10 mouse cellular contexts compared by ENCODE assay signal in the genomic region with DNA sequence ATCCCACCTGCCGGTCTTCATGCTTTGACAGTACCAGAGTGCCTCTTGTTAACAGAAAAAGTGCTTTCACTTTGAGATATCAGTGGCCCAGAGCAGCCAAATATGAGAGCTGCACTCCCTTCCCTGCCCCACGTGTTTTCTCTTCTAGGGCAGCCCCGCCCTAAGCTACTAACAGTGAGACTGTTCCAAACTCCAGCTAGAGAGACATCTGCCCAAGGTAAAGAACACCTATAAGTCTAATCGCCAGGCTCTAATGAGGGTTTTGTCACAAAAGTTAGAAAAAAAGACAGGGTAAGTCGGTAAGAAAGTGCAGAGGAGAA. TPM values are rescaled to one million over a fixed set of nuclear protein-coding genes. Genes with fewer than 3 reads are reported as not detected.
A peak's percentile ranks its signal among the peaks of the same experiment; 100 is the strongest.
DNase-seq lines count a peak whose midpoint lies in the region; ATAC-seq lines count a peak whose summit lies in the region.
"Had no signal": no experiment of that assay in that cellular context is flagged by ENCODE, and none has a peak within 500 bp of the region (broad histone marks: within the 10 kb centered on the region; RNA-seq: fewer than 3 reads in every experiment).

No protein-coding gene starts in this region.

- H3K4me1 ChIP-seq in lung, embryonic 16.5 days (replicated peaks; ENCODE audit: control insufficient read depth, insufficient read depth, low read length) = peaks cover 3% of the 10 kb centered on the region; the same call in 1 of the 2 replicates
- H3K4me1 ChIP-seq in forebrain, embryonic 14.5 days (ENCODE audit: control insufficient read depth, insufficient read depth, low read length) = peaks cover 3% of the 10 kb centered on the region; the same call in 1 of the 2 replicates
- H3K4me1 ChIP-seq in limb, embryonic 13.5 days = peaks cover 10% of the 10 kb centered on the region
- H3K4me1 ChIP-seq in neural tube, embryonic 15.5 days = peaks cover 7% of the 10 kb centered on the region

- intact Hi-C loops in left cerebral cortex, postnatal 14 days (cut with DNase I) = no loop called here

- ATAC-seq in lung, embryonic 16.5 days (ENCODE audit: low read depth) = peak; percentile 45
- no peak for ATAC-seq in forebrain, embryonic 14.5 days
- ATAC-seq in limb, embryonic 13.5 days (ENCODE audit: low FRiP score, low read depth) = no peak
- ATAC-seq in neural tube, embryonic 15.5 days (ENCODE audit: low FRiP score) = no peak

- WGBS in lung, embryonic 16.5 days = 37% methylated on average over 5 of the region's 5 CpGs
- WGBS in forebrain, embryonic 14.5 days = 54% methylated on average over 5 of the region's 5 CpGs
- 43% methylated on average over 5 of the region's 5 CpGs for WGBS in limb, embryonic 13.5 days
- WGBS in neural tube, embryonic 15.5 days = 56% methylated on average over 5 of the region's 5 CpGs

- H3K4me2 ChIP-seq in lung, embryonic 16.5 days (ENCODE audit: low read depth, low read length) = peak overlapping the region; percentile 47
- peak overlapping the region; percentile 50 for H3K4me2 ChIP-seq in forebrain, embryonic 14.5 days (ENCODE audit: low read length)
- H3K4me2 ChIP-seq in limb, embryonic 13.5 days (replicated peaks) = peak overlapping the region; percentile 77
- peak overlapping the region; percentile 57 for H3K4me2 ChIP-seq in neural tube, embryonic 15.5 days

- H3K4me3 ChIP-seq in lung, embryonic 16.5 days (ENCODE audit: low read length) = peak overlapping the region; percentile 44
- no peak overlapping the region for H3K4me3 ChIP-seq in forebrain, embryonic 14.5 days (ENCODE audit: low read depth, low read length)
- H3K4me3 ChIP-seq in limb, embryonic 13.5 days = peak overlapping the region; percentile 43; the same call in 1 of the 2 replicates
- no peak overlapping the region for H3K4me3 ChIP-seq in neural tube, embryonic 15.5 days (replicated peaks)

- no peaks in the 10 kb centered on the region for H3K27me3 ChIP-seq in lung, embryonic 16.5 days (ENCODE audit: control insufficient read depth, insufficient read depth, low read depth, low read length)
- no peaks in the 10 kb centered on the region for H3K27me3 ChIP-seq in forebrain, embryonic 14.5 days (replicated peaks; ENCODE audit: control insufficient read depth, insufficient read depth, low read length)
- H3K27me3 ChIP-seq in limb, embryonic 13.5 days = no peaks in the 10 kb centered on the region
- no peaks in the 10 kb centered on the region for H3K27me3 ChIP-seq in neural tube, embryonic 15.5 days (replicated peaks)

- DNase-seq in lung, postnatal 14 days = no peak
- DNase-seq in forebrain, embryonic 14.5 days (ENCODE audit: low spot score) = no peak
- DNase-seq in left cerebral cortex, postnatal 14 days (ENCODE audit: low spot score in 2 of 2) = no peak
- DNase-seq in gastrocnemius, adult 18-20 months (ENCODE audit: low spot score) = no peak
- DNase-seq in ovary, postnatal 14 days (ENCODE audit: low spot score) = no peak
- DNase-seq: embryo, embryonic 11 days had no signal

- peak overlapping the region; percentile 56 for H3K9ac ChIP-seq in lung, embryonic 16.5 days (ENCODE audit: low read length)
- H3K9ac ChIP-seq in forebrain, embryonic 14.5 days (ENCODE audit: low read length) = no peak overlapping the region
- peak overlapping the region; percentile 66; the same call in 1 of the 2 replicates for H3K9ac ChIP-seq in limb, embryonic 13.5 days
- H3K9ac ChIP-seq in neural tube, embryonic 15.5 days (replicated peaks) = no peak overlapping the region

- no peak overlapping the region for H3K27ac ChIP-seq in lung, embryonic 16.5 days (ENCODE audit: low read length)
- no peak overlapping the region for H3K27ac ChIP-seq in forebrain, embryonic 14.5 days (ENCODE audit: low read depth, low read length)
- no peak overlapping the region for H3K27ac ChIP-seq in limb, embryonic 13.5 days
- no peak overlapping the region for H3K27ac ChIP-seq in neural tube, embryonic 15.5 days (replicated peaks)

- no peaks in the 10 kb centered on the region for H3K36me3 ChIP-seq in lung, embryonic 16.5 days (ENCODE audit: control insufficient read depth, insufficient read depth, low read length)
- no peaks in the 10 kb centered on the region for H3K36me3 ChIP-seq in forebrain, embryonic 14.5 days (ENCODE audit: control insufficient read depth, insufficient read depth, low read length)
- no peaks in the 10 kb centered on the region for H3K36me3 ChIP-seq in limb, embryonic 13.5 days
- no peaks in the 10 kb centered on the region for H3K36me3 ChIP-seq in neural tube, embryonic 15.5 days

- H3K9me3 ChIP-seq in lung, embryonic 16.5 days (ENCODE audit: control insufficient read depth, low read length) = peaks cover 4% of the 10 kb centered on the region; the same call in 1 of the 2 replicates
- H3K9me3 ChIP-seq in forebrain, embryonic 14.5 days (replicated peaks; ENCODE audit: control insufficient read depth, low read length) = no peaks in the 10 kb centered on the region
- peaks cover 6% of the 10 kb centered on the region; the same call in 1 of the 2 replicates for H3K9me3 ChIP-seq in limb, embryonic 13.5 days
- no peaks in the 10 kb centered on the region for H3K9me3 ChIP-seq in neural tube, embryonic 15.5 days (replicated peaks)

RNA-seq across cellular contexts. Expression of gene Gm281, which starts 19.7 kb away (rescaled TPM):
- polyA plus RNA-seq in lung, embryonic 16.5 days (2015; fragmentation: Nextera tagmentation; extraction: Ambion mirVana) = 0.05 and 0.06 TPM in 2 replicates
- not detected in 2 replicates for polyA plus RNA-seq in forebrain, embryonic 14.5 days (2014; fragmentation: Nextera tagmentation; extraction: Ambion mirVana)
- not detected in 2 replicates for polyA plus RNA-seq in limb, embryonic 13.5 days (2015; fragmentation: Nextera tagmentation; extraction: Ambion mirVana)
- not detected in 2 replicates for polyA plus RNA-seq in neural tube, embryonic 15.5 days (2015; fragmentation: Nextera tagmentation; extraction: Ambion mirVana)
- not detected for total RNA-seq in left cerebral cortex, postnatal 14 days (2021)
- not detected for total RNA-seq in gastrocnemius, adult 18-20 months (2021)
- total RNA-seq: left cerebral cortex, postnatal 36 days had no signal

RNA-seq across cellular contexts. Expression of gene Atxn7, which starts 27.2 kb away (rescaled TPM):
- 4.0 and 4.3 TPM in 2 replicates for polyA plus RNA-seq in lung, embryonic 16.5 days (2015; fragmentation: Nextera tagmentation; extraction: Ambion mirVana)
- 3.5 and 3.6 TPM in 2 replicates for polyA plus RNA-seq in forebrain, embryonic 14.5 days (2014; fragmentation: Nextera tagmentation; extraction: Ambion mirVana)
- polyA plus RNA-seq in limb, embryonic 13.5 days (2015; fragmentation: Nextera tagmentation; extraction: Ambion mirVana) = 4.4 and 5.2 TPM in 2 replicates
- polyA plus RNA-seq in neural tube, embryonic 15.5 days (2015; fragmentation: Nextera tagmentation; extraction: Ambion mirVana) = 3.2 and 3.3 TPM in 2 replicates
- 10 to 100 TPM; 20.0 to 20.3 TPM for total RNA-seq in left cerebral cortex, postnatal 14 days (2021)
- total RNA-seq in gastrocnemius, adult 18-20 months (2021) = 10 to 100 TPM; 20.4 to 23.3 TPM

RNA-seq across cellular contexts. Expression of gene Thoc7, which starts 27.6 kb away (rescaled TPM):
- 165 and 166 TPM in 2 replicates for polyA plus RNA-seq in lung, embryonic 16.5 days (2015; fragmentation: Nextera tagmentation; extraction: Ambion mirVana)
- polyA plus RNA-seq in forebrain, embryonic 14.5 days (2014; fragmentation: Nextera tagmentation; extraction: Ambion mirVana) = 208 and 217 TPM in 2 replicates
- 213 and 222 TPM in 2 replicates for polyA plus RNA-seq in limb, embryonic 13.5 days (2015; fragmentation: Nextera tagmentation; extraction: Ambion mirVana)
- polyA plus RNA-seq in neural tube, embryonic 15.5 days (2015; fragmentation: Nextera tagmentation; extraction: Ambion mirVana) = 187 and 210 TPM in 2 replicates
- 100 to 1,000 TPM in 1 of 2 experiments, 10 to 100 TPM in 1; 97.1 to 102 TPM for total RNA-seq in left cerebral cortex, postnatal 14 days (2021)
- 100 to 1,000 TPM; 120 to 140 TPM for total RNA-seq in gastrocnemius, adult 18-20 months (2021)

Comparison
In these comparisons a context has a peak if more than half of its experiments do, and no peak if none do; other contexts are left out.
1. H3K4me3 ChIP-seq: peak in lung, embryonic 16.5 days (single experiment) and limb, embryonic 13.5 days (single experiment); none in forebrain, embryonic 14.5 days (single experiment) and neural tube, embryonic 15.5 days (single experiment).
2. H3K9ac ChIP-seq: peak in lung, embryonic 16.5 days (single experiment) and limb, embryonic 13.5 days (single experiment); none in forebrain, embryonic 14.5 days (single experiment) and neural tube, embryonic 15.5 days (single experiment).
3. Peak in every context shown above with its lines, with median percentiles within 50 percentile points of each other: H3K4me2 ChIP-seq.